Mouse (Mus musculus): ENCODE results near the gene Adam3.

GRCm38 (mm10) chr8:24724886-24725626, 596 bp downstream of the Adam3 start:
- TF ChIP-seq POLR2AphosphoS5 (IDR thresholded peaks at IDR 0.05; ENCODE audit: insufficient replicate concordance, low read depth, low read length), result no peak
- no peak for TF ChIP-seq CTCF (IDR thresholded peaks at IDR 0.05; ENCODE audit: low read depth, low read length)
- no peak for TF ChIP-seq GATA1 (IDR thresholded peaks at IDR 0.05; ENCODE audit: borderline replicate concordance, low read length)
- no peak for TF ChIP-seq TAL1 (conservative IDR thresholded peaks at IDR 0.05; ENCODE audit: low read depth, low read length)

Data from G1E (cell line).